Mouse (Mus musculus): ENCODE data around the gene Smurf1. TPM values are rescaled to one million over a fixed set of nuclear protein-coding genes. Genes with fewer than 3 reads are reported as not detected.

Smurf1 gene
- total RNA-seq, 2 experiments from 2014 or later: 29.4 to 32.2 TPM

Small RNA genes lying within 50 kb of the gene (microRNA-seq; reads per million reads assigned to microRNA genes)
- 0.20 to 0.74 reads per million in 2 experiments for gene Mir7039

Other genes starting within 250 kb of the Smurf1 start
- 100 to 1,000 TPM; 138 to 156 TPM for gene Tmem130, start 204.0 kb downstream of the Smurf1 start, total RNA-seq (2021)
- 100 to 1,000 TPM; 156 TPM for gene Trrap, start 198.1 kb downstream of the Smurf1 start, total RNA-seq (2021)
- not detected for gene Gm4871, start 66.9 kb upstream of the Smurf1 start, total RNA-seq (2021)
- not detected for gene 1700018F24Rik, start 77.1 kb upstream of the Smurf1 start, total RNA-seq (2021)
- 100 to 1,000 TPM; 254 to 263 TPM for gene Arpc1a, start 118.0 kb upstream of the Smurf1 start, total RNA-seq (2021)
- not detected for gene Kpna7, start 118.2 kb upstream of the Smurf1 start, total RNA-seq (2021)
- 10 to 100 TPM; 17.5 to 19.1 TPM for gene Arpc1b, start 148.4 kb upstream of the Smurf1 start, total RNA-seq (2021)
- 10 to 100 TPM; 88.5 to 94.7 TPM for gene Pdap1, start 174.4 kb upstream of the Smurf1 start, total RNA-seq (2021)
- 10 to 100 TPM; 66.7 to 71.9 TPM for gene Bud31, start 174.5 kb upstream of the Smurf1 start, total RNA-seq (2021)
- 10 to 100 TPM; 25.2 to 28.5 TPM for gene Ptcd1, start 201.3 kb upstream of the Smurf1 start, total RNA-seq (2021)
- 10 to 100 TPM; 23.5 to 23.8 TPM for gene Cpsf4, start 201.4 kb upstream of the Smurf1 start, total RNA-seq (2021)
- 100 to 1,000 TPM; 241 to 256 TPM for gene Atp5j2, start 226.2 kb upstream of the Smurf1 start, total RNA-seq (2021)
- gene Zkscan14, start 236.0 kb upstream of the Smurf1 start, total RNA-seq (2021): 10 to 100 TPM; 12.6 to 12.8 TPM
- 10 to 100 TPM; 11.6 to 12.0 TPM for gene Zkscan5, start 238.7 kb upstream of the Smurf1 start, total RNA-seq (2021)

Data from layer of hippocampus, adult 18-20 months (tissue).